Mouse (Mus musculus): ENCODE measurements around the gene Masp1.

DNA sequence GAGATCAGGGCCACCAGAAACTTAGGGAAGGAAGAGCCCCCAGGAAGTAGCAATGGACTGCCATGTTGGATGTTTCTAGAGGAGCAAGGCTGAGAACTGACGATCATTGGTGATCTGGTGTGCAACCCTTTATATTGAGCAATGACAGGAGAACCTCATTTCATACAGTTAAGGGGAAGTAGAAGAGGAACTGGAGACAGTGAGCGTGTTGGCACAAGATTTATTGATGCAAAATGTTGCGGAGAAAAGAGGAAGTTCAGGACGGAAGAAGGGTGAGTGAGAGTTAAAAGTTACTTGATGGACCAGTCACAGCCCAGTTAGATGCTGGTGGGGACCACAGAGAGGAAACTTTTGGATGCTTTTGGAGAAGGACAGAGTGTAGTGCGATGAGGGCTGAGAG lies 36.6 kb upstream of the Masp1 start:
- TF ChIP-seq TAL1 (IDR thresholded peaks at IDR 0.05; ENCODE audit: low read length) (no peak), GATA1 (IDR thresholded peaks at IDR 0.05; ENCODE audit: low read length) (no peak)

Measured in erythroblast, embryonic 14.5 days (primary cell).